Mouse (Mus musculus): Measurements from ENCODE around the gene Atp8b3. TPM values are rescaled to one million over a fixed set of nuclear protein-coding genes. Genes with fewer than 3 reads are reported as not detected.

Gene Atp8b3
- 1.1 and 1.4 TPM in 2 replicates for polyA plus RNA-seq (2015; fragmentation: Nextera tagmentation; extraction: Ambion mirVana)

GRCm38 (mm10) chr10:80538710-80539394 lies at the start of gene Atp8b3:
Gene Atp8b3 (minus strand): TSS chr10:80539124.
- no peak within 1 kb of the TSS; the same call in 1 of the 2 replicates for H3K4me3 ChIP-seq (ENCODE audit: low read depth, low read length)

DNA sequence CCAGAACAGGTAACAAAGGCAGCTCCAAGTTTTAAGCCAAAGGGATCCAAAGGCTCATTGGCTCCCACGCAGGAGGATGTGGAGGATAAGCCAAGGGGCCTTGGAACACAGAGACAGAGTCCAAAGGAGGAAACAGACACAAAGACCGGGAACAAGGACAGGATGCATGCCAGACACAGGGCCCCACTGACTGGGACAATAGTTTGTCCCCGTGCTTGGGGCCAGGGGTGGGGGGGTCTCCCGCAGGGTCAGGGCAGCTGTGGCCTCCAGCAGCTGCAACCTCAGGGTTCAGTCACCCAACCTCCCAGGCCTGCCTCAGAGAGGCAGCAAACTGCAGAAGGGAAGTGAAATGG lies 48.4 kb upstream of the Atp8b3 start:
- H3K27ac ChIP-seq (ENCODE audit: low read length), result peak overlapping the region; percentile 23; the same call in 1 of the 2 replicates
- H3K4me1 ChIP-seq (ENCODE audit: control insufficient read depth, insufficient read depth, low read length), result peaks cover 17% of the 10 kb centered on the region
- no peak overlapping the region for H3K9ac ChIP-seq (ENCODE audit: low read depth, low read length)
- H3K27me3 ChIP-seq (ENCODE audit: control insufficient read depth, insufficient read depth, low read depth, low read length), result no peaks in the 10 kb centered on the region
- ATAC-seq, result no peak
- no peak overlapping the region for H3K4me2 ChIP-seq (ENCODE audit: low read length)
- H3K9me3 ChIP-seq (replicated peaks; ENCODE audit: control insufficient read depth, low read length, poor library complexity, severe bottlenecking), result no peaks in the 10 kb centered on the region
- 41% methylated on average over 4 of the region's 4 CpGs for WGBS
- no peak overlapping the region for H3K4me3 ChIP-seq (ENCODE audit: low read depth, low read length)
- peaks cover 8% of the 10 kb centered on the region for H3K36me3 ChIP-seq (ENCODE audit: control insufficient read depth, insufficient read depth, low read length)

More at GRCm38 (mm10) chr10:80538710-80539394, at the start of gene Atp8b3:
- Histone ChIP-seq H3K36me3 (ENCODE audit: control insufficient read depth, insufficient read depth, low read length) (peaks cover 21% of the 10 kb centered on the region), H3K9me3 (replicated peaks; ENCODE audit: control insufficient read depth, low read length, poor library complexity, severe bottlenecking) (no peaks in the 10 kb centered on the region), H3K27ac (ENCODE audit: low read length) (no peak within 1 kb of the TSS), H3K9ac (ENCODE audit: low read depth, low read length) (no peak within 1 kb of the TSS), H3K27me3 (ENCODE audit: control insufficient read depth, insufficient read depth, low read depth, low read length) (peaks cover 18% of the 10 kb centered on the region), H3K4me2 (ENCODE audit: low read length) (peak within 1 kb of the TSS; percentile 39), H3K4me1 (ENCODE audit: control insufficient read depth, insufficient read depth, low read length) (no peaks in the 10 kb centered on the region)
- WGBS, result 2% methylated on average over 30 of the region's 30 CpGs
- no peak; the same call in 1 of the 2 replicates for ATAC-seq

GRCm38 (mm10) chr10:80586407-80587304 lies 47.7 kb upstream of the Atp8b3 start:
- WGBS, result 95% methylated on average over 43 of the region's 51 CpGs
- Histone ChIP-seq H3K9me3 (replicated peaks; ENCODE audit: control insufficient read depth, low read length, poor library complexity, severe bottlenecking) (no peaks in the 10 kb centered on the region), H3K4me3 (ENCODE audit: low read depth, low read length) (no peak overlapping the region), H3K4me1 (ENCODE audit: control insufficient read depth, insufficient read depth, low read length) (peaks cover 17% of the 10 kb centered on the region), H3K27ac (ENCODE audit: low read length) (peak overlapping the region; percentile 23; the same call in 1 of the 2 replicates), H3K36me3 (ENCODE audit: control insufficient read depth, insufficient read depth, low read length) (peaks cover 8% of the 10 kb centered on the region), H3K9ac (ENCODE audit: low read depth, low read length) (0 out of 2 replicates have a peak overlapping the region, but pooled peaks have one; percentile 11), H3K4me2 (ENCODE audit: low read length) (no peak overlapping the region), H3K27me3 (ENCODE audit: control insufficient read depth, insufficient read depth, low read depth, low read length) (no peaks in the 10 kb centered on the region)
- ATAC-seq, result no peak

- no peaks in the 10 kb centered on the region for H3K27me3 ChIP-seq (ENCODE audit: control insufficient read depth, insufficient read depth, low read depth, low read length)
- ATAC-seq, result no peak
- WGBS, result 95% methylated on average over 8 of the region's 8 CpGs
- 0 out of 2 replicates have a peak overlapping the region, but pooled peaks have one; percentile 3 for H3K9ac ChIP-seq (ENCODE audit: low read depth, low read length)
- H3K9me3 ChIP-seq (replicated peaks; ENCODE audit: control insufficient read depth, low read length, poor library complexity, severe bottlenecking), result no peaks in the 10 kb centered on the region
- no peak overlapping the region for H3K4me2 ChIP-seq (ENCODE audit: low read length)
- H3K36me3 ChIP-seq (ENCODE audit: control insufficient read depth, insufficient read depth, low read length), result peaks cover 8% of the 10 kb centered on the region
- H3K4me1 ChIP-seq (ENCODE audit: control insufficient read depth, insufficient read depth, low read length), result peaks cover 17% of the 10 kb centered on the region
- no peak overlapping the region for H3K27ac ChIP-seq (ENCODE audit: low read length)
- H3K4me3 ChIP-seq (ENCODE audit: low read depth, low read length), result no peak overlapping the region
Observed at GRCm38 (mm10) chr10:80585581-80585980, 46.7 kb upstream of the Atp8b3 start.

GRCm38 (mm10) chr10:80584642-80585552 lies 46.0 kb upstream of the Atp8b3 start:
- Histone ChIP-seq H3K27ac (ENCODE audit: low read length) (no peak overlapping the region), H3K36me3 (ENCODE audit: control insufficient read depth, insufficient read depth, low read length) (peaks cover 8% of the 10 kb centered on the region), H3K4me1 (ENCODE audit: control insufficient read depth, insufficient read depth, low read length) (peaks cover 17% of the 10 kb centered on the region), H3K9me3 (replicated peaks; ENCODE audit: control insufficient read depth, low read length, poor library complexity, severe bottlenecking) (no peaks in the 10 kb centered on the region), H3K27me3 (ENCODE audit: control insufficient read depth, insufficient read depth, low read depth, low read length) (no peaks in the 10 kb centered on the region), H3K4me3 (ENCODE audit: low read depth, low read length) (no peak overlapping the region), H3K4me2 (ENCODE audit: low read length) (no peak overlapping the region), H3K9ac (ENCODE audit: low read depth, low read length) (0 out of 2 replicates have a peak overlapping the region, but pooled peaks have one; percentile 3)
- ATAC-seq, result no peak
- WGBS, result 72% methylated on average over 12 of the region's 12 CpGs

- Histone ChIP-seq H3K36me3 (ENCODE audit: control insufficient read depth, insufficient read depth, low read length) (peaks cover 8% of the 10 kb centered on the region), H3K4me1 (ENCODE audit: control insufficient read depth, insufficient read depth, low read length) (peaks cover 13% of the 10 kb centered on the region), H3K9me3 (replicated peaks; ENCODE audit: control insufficient read depth, low read length, poor library complexity, severe bottlenecking) (no peaks in the 10 kb centered on the region), H3K4me2 (ENCODE audit: low read length) (no peak overlapping the region), H3K9ac (ENCODE audit: low read depth, low read length) (no peak overlapping the region), H3K4me3 (ENCODE audit: low read depth, low read length) (no peak overlapping the region), H3K27me3 (ENCODE audit: control insufficient read depth, insufficient read depth, low read depth, low read length) (no peaks in the 10 kb centered on the region), H3K27ac (ENCODE audit: low read length) (no peak overlapping the region)
- 65% methylated on average over 12 of the region's 12 CpGs for WGBS
- ATAC-seq, result no peak
Observed at GRCm38 (mm10) chr10:80584045-80584488, 45.1 kb upstream of the Atp8b3 start.

DNA sequence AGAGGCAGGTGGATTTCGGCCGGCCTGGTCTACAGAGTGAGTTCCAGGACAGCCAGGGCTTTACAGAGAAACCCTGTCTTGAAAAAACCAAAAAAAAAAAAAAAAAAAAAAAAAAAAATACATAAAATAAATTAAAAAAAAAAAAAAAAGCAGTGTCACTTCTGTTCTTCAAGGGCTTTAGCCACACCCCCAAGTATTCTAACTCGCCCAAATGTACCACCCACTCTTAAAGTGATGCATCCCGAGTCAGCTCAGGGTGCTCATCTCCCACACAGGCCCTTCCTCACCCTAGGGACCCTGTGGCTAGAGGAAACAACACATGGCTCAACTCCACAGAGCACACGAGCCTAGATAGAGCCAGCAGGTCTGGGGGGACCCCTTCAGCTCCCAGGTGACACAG lies 44.1 kb upstream of the Atp8b3 start:
- ATAC-seq, result no peak

GRCm38 (mm10) chr10:80578911-80579310 lies 40.0 kb upstream of the Atp8b3 start:
- no peak overlapping the region for H3K4me2 ChIP-seq (ENCODE audit: low read length)
- peaks cover 19% of the 10 kb centered on the region for H3K4me1 ChIP-seq (ENCODE audit: control insufficient read depth, insufficient read depth, low read length)
- H3K9ac ChIP-seq (ENCODE audit: low read depth, low read length), result no peak overlapping the region
- WGBS, result 6% methylated on average over 8 of the region's 8 CpGs
- no peaks in the 10 kb centered on the region for H3K27me3 ChIP-seq (ENCODE audit: control insufficient read depth, insufficient read depth, low read depth, low read length)
- H3K4me3 ChIP-seq (ENCODE audit: low read depth, low read length), result no peak overlapping the region
- H3K27ac ChIP-seq (ENCODE audit: low read length), result no peak overlapping the region
- H3K36me3 ChIP-seq (ENCODE audit: control insufficient read depth, insufficient read depth, low read length), result no peaks in the 10 kb centered on the region
- no peaks in the 10 kb centered on the region for H3K9me3 ChIP-seq (replicated peaks; ENCODE audit: control insufficient read depth, low read length, poor library complexity, severe bottlenecking)
- ATAC-seq, result no peak

More for the DNA sequence above, 44.1 kb upstream of the Atp8b3 start:
- no peak overlapping the region for H3K9ac ChIP-seq (ENCODE audit: low read depth, low read length)
- H3K4me1 ChIP-seq (ENCODE audit: control insufficient read depth, insufficient read depth, low read length), result 0 out of 2 replicates have a peak, but pooled peaks cover 3% of the 10 kb centered on the region
- no peak overlapping the region for H3K27ac ChIP-seq (ENCODE audit: low read length)
- H3K9me3 ChIP-seq (replicated peaks; ENCODE audit: control insufficient read depth, low read length, poor library complexity, severe bottlenecking), result no peaks in the 10 kb centered on the region
- H3K27me3 ChIP-seq (ENCODE audit: control insufficient read depth, insufficient read depth, low read depth, low read length), result no peaks in the 10 kb centered on the region
- H3K4me3 ChIP-seq (ENCODE audit: low read depth, low read length), result no peak overlapping the region
- H3K4me2 ChIP-seq (ENCODE audit: low read length), result no peak overlapping the region
- 84% methylated on average over 5 of the region's 5 CpGs for WGBS
- peaks cover 8% of the 10 kb centered on the region for H3K36me3 ChIP-seq (ENCODE audit: control insufficient read depth, insufficient read depth, low read length)
